Mouse (Mus musculus) MEL-GATA-1-ER (cell line): ENCODE data around the gene Gm17571.

Experiments
- DNase-seq: peaks from one replicate; pipeline ENCODE4 v3.0.0-alpha.2; 2012; ENCODE audit warnings: low read depth; ENCODE audit errors: extremely low read depth

Gene Gm17571

GRCm38 (mm10) chr9:13455231-13455630 lies 8.7 kb upstream of the Gm17571 start:
- no peak for DNase-seq

DNA sequence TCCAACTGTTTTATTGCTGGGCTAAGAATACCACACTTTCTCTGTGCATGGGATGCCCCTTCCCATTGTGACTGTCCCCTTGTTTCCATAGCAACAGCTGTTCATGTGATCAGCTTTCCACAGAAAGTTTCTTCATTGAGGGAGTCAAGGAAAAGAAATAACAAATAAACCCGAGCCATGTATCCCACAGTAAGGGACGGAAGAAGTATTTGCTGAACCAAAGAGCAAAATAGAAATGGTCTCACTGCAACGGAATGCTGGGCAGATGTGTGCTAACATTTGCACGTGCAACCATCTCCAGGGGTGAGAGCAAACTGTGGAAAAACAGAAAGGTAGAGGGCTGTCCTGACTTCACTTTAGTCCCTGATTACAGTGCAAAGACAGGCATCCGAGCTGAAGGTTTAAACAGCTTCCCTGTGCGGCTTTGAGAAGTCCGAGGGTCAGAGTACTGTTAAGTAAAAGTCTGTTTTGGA lies 8.1 kb upstream of the Gm17571 start:
- DNase-seq = no peak

- DNase-seq = no peak
Observed at GRCm38 (mm10) chr9:13448716-13449115, 2.2 kb upstream of the Gm17571 start.

GRCm38 (mm10) chr9:13446236-13446635 lies 317 bp downstream of the Gm17571 start:
- no peak for DNase-seq

DNA sequence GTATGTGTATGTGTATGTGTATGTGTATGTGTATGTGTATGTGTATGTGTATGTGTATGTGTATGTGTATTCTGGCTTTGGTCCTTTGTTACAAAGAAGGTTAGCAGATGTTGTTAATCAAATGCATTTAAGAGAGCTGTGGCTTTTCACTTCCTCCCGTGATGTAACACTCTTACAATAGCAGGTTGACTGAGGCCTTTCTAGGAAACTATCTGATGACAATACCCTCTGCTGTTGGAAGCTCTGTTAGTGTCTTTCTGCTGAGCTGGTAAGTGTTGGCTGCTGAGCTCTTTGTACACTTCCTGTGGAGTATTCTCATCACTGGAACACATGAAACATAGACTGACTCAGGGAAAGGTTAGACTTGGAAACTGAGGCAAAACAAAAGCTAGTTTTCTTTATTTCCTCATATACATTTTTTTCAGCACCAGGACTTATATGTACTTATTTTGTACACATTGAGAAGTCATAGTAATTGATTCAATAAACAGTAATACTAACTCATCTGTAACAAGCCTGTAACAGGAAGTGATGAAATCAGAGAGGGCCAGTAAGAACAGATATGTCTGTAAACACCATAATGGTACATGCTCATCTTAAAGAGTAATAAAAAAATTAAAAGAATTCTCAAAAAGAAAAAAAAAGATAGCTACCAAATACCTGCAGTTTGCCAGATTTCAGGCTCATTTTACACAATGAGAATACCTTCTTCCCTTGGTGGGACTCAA lies 2.9 kb downstream of the Gm17571 start:
- no peak for DNase-seq

GRCm38 (mm10) chr9:13442012-13442735 lies 4.4 kb downstream of the Gm17571 start:
- DNase-seq = no peak

GRCm38 (mm10) chr9:13440911-13441310 lies 5.6 kb downstream of the Gm17571 start:
- no peak for DNase-seq

GRCm38 (mm10) chr9:13433501-13434090 lies 13.0 kb downstream of the Gm17571 start:
- no peak for DNase-seq

DNA sequence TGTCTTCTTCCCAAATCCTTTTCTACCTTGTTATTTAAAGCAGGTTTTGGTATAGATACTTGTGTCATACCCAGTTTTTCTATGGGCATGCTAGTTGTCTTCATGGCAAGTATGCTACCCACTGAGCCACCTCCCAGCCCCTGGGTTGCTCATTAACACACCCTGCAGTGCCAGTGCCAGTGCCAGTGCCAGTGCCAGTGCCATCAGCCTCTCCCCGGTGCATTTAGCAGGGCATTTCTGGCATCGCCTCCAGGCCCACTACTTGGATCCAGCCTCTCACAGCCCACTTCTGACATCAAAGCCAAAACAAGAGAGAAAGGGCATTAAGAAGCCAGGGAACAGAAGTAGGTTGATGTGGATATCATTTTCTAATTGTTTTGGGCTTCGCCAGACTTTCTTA lies 14.9 kb downstream of the Gm17571 start:
- DNase-seq = no peak

DNA sequence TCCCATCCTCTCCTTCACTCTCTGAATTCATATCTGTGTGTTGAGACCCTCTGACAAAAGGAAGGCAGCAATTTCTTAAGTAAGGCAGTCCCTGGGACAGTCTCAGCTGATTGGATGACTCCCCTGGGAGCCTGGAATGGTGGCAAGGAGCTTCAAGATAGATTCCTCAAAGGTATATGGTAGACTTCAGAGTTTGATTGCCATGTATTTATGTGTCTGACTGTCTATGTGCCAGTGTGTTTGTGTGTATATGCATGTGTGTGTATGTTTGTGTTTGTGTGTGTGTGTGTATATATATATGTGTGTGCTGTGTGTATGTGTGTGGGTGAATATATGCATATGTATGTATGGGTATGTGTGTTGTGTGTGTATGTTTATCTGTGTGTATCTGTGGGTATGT lies 15.8 kb downstream of the Gm17571 start:
- no peak for DNase-seq

DNA sequence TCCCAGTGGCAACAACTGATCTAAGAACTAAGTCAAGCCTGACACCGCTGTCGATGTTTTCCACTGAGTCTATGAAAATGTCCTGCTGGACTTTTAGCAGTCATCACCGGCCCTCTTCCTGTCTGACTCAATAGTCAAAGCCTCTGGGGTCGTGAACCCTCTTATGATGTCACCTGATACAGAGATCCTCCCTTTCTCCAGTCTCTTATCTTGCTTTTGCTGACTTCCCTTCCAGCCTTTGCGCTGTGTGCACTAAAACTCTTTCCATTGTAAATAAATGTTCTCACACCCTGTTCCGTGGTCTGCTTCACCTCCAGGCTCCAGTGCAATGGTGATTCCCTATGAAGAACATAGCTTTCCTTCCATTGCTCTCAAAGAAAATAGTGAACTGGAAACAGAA lies 16.3 kb downstream of the Gm17571 start:
- DNase-seq = peak; percentile 27

DNA sequence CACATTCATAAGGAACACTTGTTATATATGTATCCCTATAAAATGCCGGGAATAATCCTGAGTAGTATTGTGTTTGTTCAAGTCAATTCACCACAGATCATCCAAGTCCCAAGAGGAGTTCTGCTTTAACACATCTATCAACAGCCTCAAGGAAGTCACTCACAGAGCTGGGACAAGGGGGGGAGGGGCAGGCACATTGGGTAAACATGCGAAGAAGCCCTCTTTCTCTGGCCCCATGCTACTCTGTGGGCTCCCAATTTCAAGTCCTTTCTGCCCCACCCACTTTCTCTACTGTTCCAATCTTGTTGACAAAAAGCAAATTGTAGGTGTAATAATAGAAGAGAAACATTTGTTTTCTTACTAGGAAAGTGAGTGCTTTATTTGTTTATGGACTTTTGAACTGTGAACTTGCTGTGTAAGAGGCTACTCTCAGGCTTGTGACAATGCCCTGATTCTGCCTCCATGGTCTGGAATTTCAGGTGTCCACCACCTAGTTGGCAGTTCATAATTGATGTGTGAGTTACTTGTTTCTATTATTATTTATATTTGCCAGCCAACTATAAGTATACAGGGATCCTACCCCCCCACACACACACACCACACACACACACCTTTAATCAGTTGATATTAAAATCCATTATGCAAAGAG lies 17.0 kb downstream of the Gm17571 start:
- DNase-seq = no peak

GRCm38 (mm10) chr9:13425031-13425940 lies 21.3 kb downstream of the Gm17571 start:
- no peak for DNase-seq

DNA sequence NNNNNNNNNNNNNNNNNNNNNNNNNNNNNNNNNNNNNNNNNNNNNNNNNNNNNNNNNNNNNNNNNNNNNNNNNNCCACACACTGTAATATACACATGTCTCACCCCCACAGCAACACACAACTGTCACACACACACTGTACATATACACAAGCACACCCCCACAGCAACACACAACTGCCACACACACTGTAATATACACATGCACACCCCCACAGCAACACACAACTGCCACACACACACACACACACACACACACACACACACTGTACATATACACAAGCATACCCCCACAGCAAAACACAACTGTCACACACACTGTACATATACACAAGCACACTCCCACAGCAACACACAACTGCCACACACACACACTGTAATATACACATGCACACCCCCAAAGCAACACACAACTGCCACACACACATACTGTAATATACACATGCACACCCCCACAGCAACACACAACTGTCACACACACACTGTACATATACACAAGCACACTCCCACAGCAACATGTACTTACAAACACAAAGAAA lies 32.3 kb downstream of the Gm17571 start:
- DNase-seq = no peak
